Mouse (Mus musculus): ENCODE results near the gene Sh3bgrl. TPM values are rescaled to one million over a fixed set of nuclear protein-coding genes. Genes with fewer than 3 reads are reported as not detected.

Sh3bgrl gene
- polyA plus RNA-seq, 1 experiment from 2014 or later = 213 TPM

DNA sequence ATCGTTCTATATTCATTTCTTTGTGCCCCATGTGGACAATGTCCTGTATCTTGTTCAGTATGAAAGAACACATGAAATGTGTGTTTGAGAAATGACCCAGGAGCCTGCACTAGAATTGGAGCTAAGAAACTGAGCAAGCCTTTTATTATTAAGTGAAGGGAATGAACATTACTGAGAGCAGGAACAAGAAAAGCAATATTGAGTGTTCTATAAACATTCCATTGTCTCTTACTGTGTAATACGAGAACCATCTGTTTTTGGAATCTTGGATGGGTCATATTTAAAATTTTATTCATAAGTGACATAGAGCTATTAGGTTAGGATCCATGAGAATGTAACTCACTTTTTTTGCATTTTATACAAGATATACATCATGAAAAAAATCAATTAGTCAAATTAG, 36.7 kb downstream of the Sh3bgrl start:
- Histone ChIP-seq H3K9ac (no peak overlapping the region), H3K27ac (ENCODE audit: low read depth) (peak overlapping the region; percentile 81), H3K4me2 (no peak overlapping the region), H3K4me3 (ENCODE audit: low read depth, low read length) (no peak overlapping the region), H3K9me3 (ENCODE audit: low read depth, low read length) (no peaks in the 10 kb centered on the region), H3K36me3 (ENCODE audit: insufficient read depth) (no peaks in the 10 kb centered on the region), H3K27me3 (ENCODE audit: insufficient read depth, low read length) (no peaks in the 10 kb centered on the region), H3K4me1 (ENCODE audit: insufficient read depth) (0 out of 2 replicates have a peak, but pooled peaks cover under 1% of the 10 kb centered on the region)
- peak; percentile 40 for ATAC-seq (ENCODE audit: insufficient read depth)
- 57% methylated on average over 2 of the region's 2 CpGs for WGBS
- DNase-seq = peak; percentile 65
- TF ChIP-seq CTCF (IDR thresholded peaks at IDR 0.05; ENCODE audit: low read depth) = no peak

DNA sequence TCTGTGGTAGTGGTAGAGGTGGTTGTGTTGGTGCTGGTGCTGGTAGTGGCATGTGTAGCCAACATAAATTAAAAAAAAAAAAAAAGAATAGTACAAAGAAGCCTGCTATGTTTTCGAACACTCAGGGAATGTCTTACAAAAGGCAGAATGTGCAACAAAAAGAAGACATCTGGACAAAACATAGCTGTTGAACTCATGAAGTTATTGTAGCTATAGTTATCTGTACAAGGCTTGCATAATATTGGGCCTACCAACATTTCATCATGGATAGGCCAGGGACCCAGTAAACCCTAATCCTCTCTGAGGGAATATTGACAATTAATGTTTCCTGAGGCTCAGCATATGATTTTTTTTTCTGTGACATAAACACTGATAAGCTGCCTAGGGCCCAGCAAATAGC, 37.3 kb downstream of the Sh3bgrl start:
- peak; percentile 43; the same call in 1 of the 2 replicates for ATAC-seq (ENCODE audit: insufficient read depth)

DNA sequence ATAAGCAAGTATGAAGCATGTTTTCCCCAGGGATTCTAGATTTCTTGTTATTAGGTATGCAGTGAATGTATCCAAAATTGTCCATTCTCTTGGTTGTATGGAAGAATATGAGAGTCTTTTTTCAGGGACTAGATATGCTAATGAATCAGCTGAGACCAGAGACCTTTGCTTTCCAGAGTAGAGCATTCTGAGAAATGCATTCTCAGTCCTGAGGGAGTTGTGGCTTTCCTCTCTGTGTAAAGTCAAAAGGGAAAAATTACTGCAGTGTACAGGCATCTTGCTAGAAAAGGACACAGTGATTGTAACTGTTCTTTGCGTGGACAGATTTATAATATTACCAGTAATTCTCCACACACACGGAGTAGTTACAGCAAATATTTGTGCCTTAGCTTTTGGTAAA, 38.3 kb downstream of the Sh3bgrl start:
- H3K27ac ChIP-seq (ENCODE audit: low read depth) = no peak overlapping the region; the same call in 1 of the 2 replicates
- H3K9ac ChIP-seq = no peak overlapping the region
- H3K4me2 ChIP-seq = no peak overlapping the region
- H3K4me1 ChIP-seq (ENCODE audit: insufficient read depth) = 0 out of 2 replicates have a peak, but pooled peaks cover 4% of the 10 kb centered on the region
- ATAC-seq (ENCODE audit: insufficient read depth) = no peak
- DNase-seq = no peak
- H3K36me3 ChIP-seq (ENCODE audit: insufficient read depth) = no peaks in the 10 kb centered on the region
- no peaks in the 10 kb centered on the region for H3K9me3 ChIP-seq (ENCODE audit: low read depth, low read length)
- 43% methylated on average over 2 of the region's 2 CpGs for WGBS
- H3K4me3 ChIP-seq (ENCODE audit: low read depth, low read length) = no peak overlapping the region
- no peaks in the 10 kb centered on the region for H3K27me3 ChIP-seq (ENCODE audit: insufficient read depth, low read length)
- TF ChIP-seq CTCF (IDR thresholded peaks at IDR 0.05; ENCODE audit: low read depth) = no peak

More for the DNA sequence above, 37.3 kb downstream of the Sh3bgrl start:
- no peak overlapping the region for H3K4me2 ChIP-seq
- no peaks in the 10 kb centered on the region for H3K9me3 ChIP-seq (ENCODE audit: low read depth, low read length)
- no peaks in the 10 kb centered on the region for H3K36me3 ChIP-seq (ENCODE audit: insufficient read depth)
- peak; percentile 63 for DNase-seq
- H3K4me3 ChIP-seq (ENCODE audit: low read depth, low read length) = no peak overlapping the region
- TF ChIP-seq CTCF (IDR thresholded peaks at IDR 0.05; ENCODE audit: low read depth) = no peak
- H3K4me1 ChIP-seq (ENCODE audit: insufficient read depth) = 0 out of 2 replicates have a peak, but pooled peaks cover 4% of the 10 kb centered on the region
- H3K9ac ChIP-seq = no peak overlapping the region
- no peaks in the 10 kb centered on the region for H3K27me3 ChIP-seq (ENCODE audit: insufficient read depth, low read length)
- H3K27ac ChIP-seq (ENCODE audit: low read depth) = peak overlapping the region; percentile 81
- 33% methylated on average over 1 of the region's 1 CpGs for whole genome bisulfite sequencing

DNA sequence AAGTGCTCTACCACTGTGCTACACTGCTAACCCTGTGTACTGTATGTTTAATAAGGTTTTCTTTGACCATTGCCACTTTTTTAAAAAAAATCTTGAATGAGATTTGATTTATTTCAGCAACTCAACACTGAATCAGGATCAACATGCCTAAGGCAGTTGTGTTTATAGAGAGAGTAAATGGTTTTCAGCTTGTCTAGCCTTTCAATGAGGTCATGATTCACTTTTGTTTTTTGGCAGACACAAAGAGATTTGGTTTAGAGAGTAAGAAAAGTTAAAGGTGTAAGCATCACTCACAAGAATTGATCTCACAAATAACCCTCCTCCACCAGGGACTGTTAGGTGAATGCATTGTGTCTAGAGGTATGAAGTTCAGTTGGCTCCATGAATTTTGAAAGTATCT, 41.1 kb downstream of the Sh3bgrl start:
- Histone ChIP-seq H3K9me3 (ENCODE audit: low read depth, low read length) (no peaks in the 10 kb centered on the region), H3K27me3 (ENCODE audit: insufficient read depth, low read length) (no peaks in the 10 kb centered on the region), H3K9ac (no peak overlapping the region), H3K4me1 (ENCODE audit: insufficient read depth) (0 out of 2 replicates have a peak, but pooled peaks cover 4% of the 10 kb centered on the region), H3K36me3 (ENCODE audit: insufficient read depth) (no peaks in the 10 kb centered on the region), H3K4me3 (ENCODE audit: low read depth, low read length) (no peak overlapping the region), H3K4me2 (no peak overlapping the region), H3K27ac (ENCODE audit: low read depth) (no peak overlapping the region)
- DNase-seq (no peak), ATAC-seq (ENCODE audit: insufficient read depth) (no peak)
- TF ChIP-seq CTCF (IDR thresholded peaks at IDR 0.05; ENCODE audit: low read depth) = no peak

DNA sequence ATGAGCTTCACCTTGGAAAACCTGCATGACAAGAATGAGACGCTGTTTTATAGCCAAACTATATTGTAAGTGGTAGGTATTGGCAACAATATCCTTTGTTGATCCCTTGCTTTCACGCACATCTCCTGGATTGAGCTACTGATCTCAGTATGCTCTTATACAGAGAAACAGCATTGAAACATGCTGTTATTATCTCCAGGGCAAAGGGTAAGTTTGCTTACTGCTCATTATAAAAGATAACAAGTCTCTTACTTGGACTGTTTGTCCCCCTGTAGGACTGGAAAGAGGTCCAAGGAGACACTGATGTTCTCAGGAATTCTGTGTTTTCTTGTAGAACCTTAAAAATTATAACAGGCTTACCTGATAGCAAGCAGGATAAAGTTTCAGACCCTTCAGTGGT, 41.7 kb downstream of the Sh3bgrl start:
- Histone ChIP-seq H3K4me3 (ENCODE audit: low read depth, low read length) (no peak overlapping the region), H3K27ac (ENCODE audit: low read depth) (no peak overlapping the region), H3K4me2 (no peak overlapping the region), H3K4me1 (ENCODE audit: insufficient read depth) (peaks cover 6% of the 10 kb centered on the region; the same call in 1 of the 2 replicates), H3K36me3 (ENCODE audit: insufficient read depth) (no peaks in the 10 kb centered on the region), H3K9ac (no peak overlapping the region), H3K27me3 (ENCODE audit: insufficient read depth, low read length) (no peaks in the 10 kb centered on the region), H3K9me3 (ENCODE audit: low read depth, low read length) (no peaks in the 10 kb centered on the region)
- TF ChIP-seq CTCF (IDR thresholded peaks at IDR 0.05; ENCODE audit: low read depth) = no peak
- ATAC-seq (ENCODE audit: insufficient read depth) (no peak), DNase-seq (no peak)
- WGBS = 57% methylated on average over 2 of the region's 2 CpGs

DNA sequence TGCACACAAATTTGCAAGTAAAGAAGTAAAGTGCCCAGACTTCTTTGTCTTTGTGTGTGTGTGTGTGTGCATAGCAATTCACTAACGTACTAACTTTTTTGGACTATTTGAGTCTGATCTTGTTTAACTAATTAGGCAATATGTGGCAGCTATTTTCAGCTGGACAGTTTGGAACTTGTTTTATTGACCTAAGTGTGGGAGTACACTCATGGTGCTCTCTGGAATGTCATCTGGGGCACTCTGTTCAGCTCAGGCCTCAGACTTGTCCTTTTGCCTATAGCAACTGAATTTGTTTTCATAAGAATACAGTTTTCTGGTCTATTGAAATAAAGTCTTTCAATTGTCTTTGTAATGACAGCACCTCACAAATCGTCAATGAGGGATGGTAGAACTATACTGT, 42.1 kb downstream of the Sh3bgrl start:
- Histone ChIP-seq H3K4me3 (ENCODE audit: low read depth, low read length) (no peak overlapping the region), H3K27ac (ENCODE audit: low read depth) (no peak overlapping the region), H3K36me3 (ENCODE audit: insufficient read depth) (no peaks in the 10 kb centered on the region), H3K4me1 (ENCODE audit: insufficient read depth) (peaks cover 7% of the 10 kb centered on the region; the same call in 1 of the 2 replicates), H3K27me3 (ENCODE audit: insufficient read depth, low read length) (no peaks in the 10 kb centered on the region), H3K4me2 (no peak overlapping the region), H3K9ac (no peak overlapping the region), H3K9me3 (ENCODE audit: low read depth, low read length) (no peaks in the 10 kb centered on the region)
- 41% methylated on average over 2 of the region's 2 CpGs for WGBS
- no peak for TF ChIP-seq CTCF (IDR thresholded peaks at IDR 0.05; ENCODE audit: low read depth)
- ATAC-seq (ENCODE audit: insufficient read depth) (no peak), DNase-seq (no peak)

DNA sequence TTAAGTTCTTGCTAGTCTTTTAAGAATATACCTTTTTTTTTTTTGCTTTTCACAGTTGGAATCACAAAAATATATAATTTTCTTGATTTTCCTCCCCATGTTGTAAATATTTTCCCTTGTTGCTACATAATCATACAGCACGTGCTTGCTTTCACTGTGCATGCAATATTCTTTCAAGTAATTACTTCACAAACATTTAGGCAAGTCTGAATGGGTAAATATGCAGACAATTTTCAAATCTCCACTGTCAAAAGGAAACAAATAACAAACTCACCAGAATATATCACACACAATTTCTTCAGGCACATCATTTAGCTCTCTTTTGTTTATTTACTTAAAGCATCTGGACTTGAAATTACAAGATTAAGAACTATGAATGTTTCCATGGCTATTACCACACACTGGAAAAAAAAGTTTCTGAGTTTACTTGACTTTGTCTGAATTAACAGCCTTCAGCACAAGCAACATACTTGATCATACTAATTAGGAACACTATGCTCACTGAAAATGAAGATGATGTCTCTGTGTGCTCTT, 46.2 kb downstream of the Sh3bgrl start:
- H3K27me3 ChIP-seq (ENCODE audit: insufficient read depth, low read length) = no peaks in the 10 kb centered on the region
- no peak for TF ChIP-seq CTCF (IDR thresholded peaks at IDR 0.05; ENCODE audit: low read depth)
- no peaks in the 10 kb centered on the region for H3K36me3 ChIP-seq (ENCODE audit: insufficient read depth)
- 50% methylated on average over 1 of the region's 1 CpGs for WGBS
- peak; percentile 62 for DNase-seq
- H3K9ac ChIP-seq = no peak overlapping the region
- no peak overlapping the region for H3K4me2 ChIP-seq
- H3K9me3 ChIP-seq (ENCODE audit: low read depth, low read length) = no peaks in the 10 kb centered on the region
- H3K4me1 ChIP-seq (ENCODE audit: insufficient read depth) = peaks cover 7% of the 10 kb centered on the region; the same call in 1 of the 2 replicates
- peak; percentile 51; the same call in 1 of the 2 replicates for ATAC-seq (ENCODE audit: insufficient read depth)
- no peak overlapping the region for H3K4me3 ChIP-seq (ENCODE audit: low read depth, low read length)
- H3K27ac ChIP-seq (ENCODE audit: low read depth) = peak overlapping the region; percentile 84; the same call in 1 of the 2 replicates
